Mouse (Mus musculus) frontal cortex, postnatal 10 days (tissue): ENCODE measurements around the gene Vmn1r122.
"Not testable (repeated sequence)": the region's sequence is repeated elsewhere in the genome, so short reads cannot be mapped to it uniquely, and the experiment has no call there.

Experiments
- DNase-seq, 2 experiments: peaks; one replicate each; pipeline ENCODE4 v3.0.0; 2022; ENCODE audit warnings: low spot score in 2 of 2, mixed read lengths in 1 of 2

Vmn1r122 gene

GRCm38 (mm10) chr7:21134028-21134427 lies at the start of gene Vmn1r122:
TSS of gene Vmn1r122 (minus strand) at chr7:21134128.
- not testable (repeated sequence) for DNase-seq

GRCm38 (mm10) chr7:21161885-21162284 lies 28.0 kb upstream of the Vmn1r122 start, which contains the start of gene Vmn1r123:
TSS of gene Vmn1r123 (plus strand) at chr7:21162185.
- DNase-seq: not testable (repeated sequence)

- DNase-seq: not testable (repeated sequence)
Measured at GRCm38 (mm10) chr7:21098413-21098812, 35.5 kb downstream of the Vmn1r122 start, which contains the start of gene Vmn1r121. TSS of gene Vmn1r121 (minus strand) at chr7:21098513.
